Mouse (Mus musculus): ENCODE results near the gene Rac3.

- TF ChIP-seq CTCF (IDR thresholded peaks at IDR 0.05; ENCODE audit: borderline replicate concordance, insufficient read depth, low read depth, low read length) (no peak), POLR2A (IDR thresholded peaks at IDR 0.05; ENCODE audit: borderline replicate concordance, insufficient read depth, low read length) (no peak)
Observed at GRCm38 (mm10) chr11:120703696-120704454, 17.4 kb upstream of the Rac3 start.

Measured in cerebellum, adult 2 months (tissue).